Mouse (Mus musculus): ENCODE results near the gene Zfp697. TPM values are rescaled to one million over a fixed set of nuclear protein-coding genes. Genes with fewer than 3 reads are reported as not detected.
A peak's percentile ranks its signal among the peaks of the same experiment; 100 is the strongest.

Zfp697 gene
- polyA plus RNA-seq, 1 experiment from 2014 or later, result 5.8 TPM

DNA sequence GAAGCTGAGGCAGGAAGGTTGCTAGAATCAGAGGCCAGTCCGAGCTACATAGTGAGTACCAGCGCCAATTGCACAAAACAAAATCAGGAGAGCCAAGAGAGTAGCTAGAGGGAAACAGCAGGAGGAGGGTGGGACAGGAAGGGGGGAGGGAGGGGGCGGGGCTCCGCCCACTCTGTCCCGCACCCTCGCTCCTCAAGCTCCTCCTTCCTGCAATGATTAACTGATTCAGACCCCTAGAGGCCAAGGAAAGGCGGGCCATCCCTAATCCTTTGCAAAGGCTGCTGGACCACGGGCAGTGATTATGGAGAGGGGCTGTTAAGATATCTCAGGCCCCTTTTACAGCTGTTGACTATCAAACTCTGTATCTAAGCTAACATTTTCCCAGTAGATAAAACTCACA is 33.6 kb upstream of the Zfp697 start:
- H3K4me2 ChIP-seq, result no peak overlapping the region
- no peaks in the 10 kb centered on the region for H3K4me1 ChIP-seq
- no peak overlapping the region for H3K27ac ChIP-seq
- no peaks in the 10 kb centered on the region for H3K9me3 ChIP-seq
- H3K4me3 ChIP-seq (replicated peaks), result no peak overlapping the region
- no peaks in the 10 kb centered on the region for H3K36me3 ChIP-seq
- H3K27me3 ChIP-seq (replicated peaks), result no peaks in the 10 kb centered on the region
- ATAC-seq (ENCODE audit: insufficient read depth, low FRiP score, low read depth), result peak; percentile 47; the same call in 1 of the 2 replicates
- WGBS, result 13% methylated on average over 7 of the region's 8 CpGs
- no peak overlapping the region for H3K9ac ChIP-seq

DNA sequence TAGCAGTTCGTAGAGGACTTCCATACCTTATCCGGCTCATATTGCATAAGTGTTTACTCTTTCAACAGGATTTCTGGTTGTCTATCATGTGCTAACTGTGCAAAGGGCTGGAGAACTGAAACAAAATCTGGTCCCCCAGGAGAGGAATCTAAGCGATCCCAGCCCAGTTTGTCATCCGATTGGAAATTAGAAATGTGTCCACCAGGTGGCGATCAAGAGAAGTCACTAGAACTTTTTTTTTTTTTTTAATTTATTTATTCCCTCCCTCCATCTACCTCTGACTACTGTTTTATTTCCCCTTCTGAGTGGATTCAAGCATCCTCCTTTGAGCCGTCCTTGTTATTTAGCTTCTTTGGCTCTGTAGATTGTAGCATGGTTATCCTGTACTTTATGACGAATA is 28.4 kb upstream of the Zfp697 start:
- no peak overlapping the region for H3K9ac ChIP-seq
- H3K4me3 ChIP-seq (replicated peaks), result no peak overlapping the region
- no peaks in the 10 kb centered on the region for H3K4me1 ChIP-seq
- H3K27me3 ChIP-seq (replicated peaks), result no peaks in the 10 kb centered on the region
- WGBS, result 27% methylated on average over 7 of the region's 7 CpGs
- no peak for ATAC-seq (ENCODE audit: insufficient read depth, low FRiP score, low read depth)
- no peaks in the 10 kb centered on the region for H3K9me3 ChIP-seq
- no peak overlapping the region for H3K4me2 ChIP-seq
- no peak overlapping the region for H3K27ac ChIP-seq
- H3K36me3 ChIP-seq, result no peaks in the 10 kb centered on the region

DNA sequence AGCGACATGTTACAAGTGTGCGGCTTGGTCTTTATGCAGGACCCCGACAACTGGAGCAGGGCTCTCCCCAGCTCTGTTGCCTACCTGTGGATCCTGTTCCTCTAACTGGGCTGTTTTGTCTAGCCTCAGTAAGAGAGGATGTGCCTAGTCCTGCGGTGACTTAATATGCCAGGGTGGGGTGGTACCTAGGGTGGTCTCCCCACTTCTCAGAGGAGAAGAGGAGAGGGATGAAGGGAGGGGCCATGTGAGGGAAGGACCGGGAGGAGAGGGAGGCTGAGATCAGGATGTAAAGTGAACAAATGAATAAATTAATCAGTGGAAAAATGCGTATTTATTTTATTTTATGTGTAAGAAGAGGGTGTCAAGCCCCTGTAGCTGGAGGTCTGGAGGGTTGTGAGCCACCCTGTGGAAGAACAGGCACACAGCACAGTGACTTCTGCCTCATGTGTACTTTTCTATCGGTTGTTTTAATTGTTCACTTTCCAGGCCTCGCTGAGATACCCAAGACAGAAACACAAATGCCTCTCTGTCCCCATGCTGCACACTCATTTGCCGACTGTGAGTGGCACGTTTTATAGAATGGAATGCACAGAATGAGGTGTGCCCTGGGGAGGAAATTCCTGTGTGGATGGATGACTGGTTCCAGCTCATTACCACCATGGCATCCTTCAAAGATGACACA is 26.8 kb upstream of the Zfp697 start:
- ATAC-seq (ENCODE audit: insufficient read depth, low FRiP score, low read depth), result no peak
- H3K9me3 ChIP-seq, result no peaks in the 10 kb centered on the region
- no peak overlapping the region for H3K9ac ChIP-seq
- no peak overlapping the region for H3K27ac ChIP-seq
- H3K36me3 ChIP-seq, result no peaks in the 10 kb centered on the region
- H3K4me1 ChIP-seq, result no peaks in the 10 kb centered on the region
- 65% methylated on average over 10 of the region's 10 CpGs for WGBS
- no peak overlapping the region for H3K4me3 ChIP-seq (replicated peaks)
- H3K4me2 ChIP-seq, result no peak overlapping the region
- H3K27me3 ChIP-seq (replicated peaks), result no peaks in the 10 kb centered on the region

DNA sequence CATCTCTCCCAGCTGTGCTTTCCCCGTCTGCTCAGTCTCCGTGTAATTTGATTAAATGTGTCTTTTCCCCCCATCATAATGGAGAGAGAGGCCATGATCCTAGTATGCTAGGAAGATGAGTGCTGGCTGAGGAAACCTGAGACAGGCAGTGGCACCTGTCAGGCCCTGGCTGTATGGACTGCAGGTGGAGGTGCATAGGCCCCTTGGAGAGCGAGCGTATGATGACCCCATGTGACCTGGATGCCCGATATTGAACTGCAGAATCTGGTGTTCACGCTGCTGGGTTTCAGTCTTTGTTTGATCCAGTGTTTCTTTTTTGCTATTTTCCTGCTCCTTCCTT is 26.3 kb upstream of the Zfp697 start:
- Histone ChIP-seq H3K4me3 (replicated peaks) (no peak overlapping the region), H3K36me3 (no peaks in the 10 kb centered on the region), H3K27me3 (replicated peaks) (no peaks in the 10 kb centered on the region), H3K27ac (no peak overlapping the region), H3K9me3 (no peaks in the 10 kb centered on the region), H3K9ac (no peak overlapping the region), H3K4me2 (no peak overlapping the region), H3K4me1 (no peaks in the 10 kb centered on the region)
- ATAC-seq (ENCODE audit: insufficient read depth, low FRiP score, low read depth), result no peak
- WGBS, result 55% methylated on average over 6 of the region's 6 CpGs

DNA sequence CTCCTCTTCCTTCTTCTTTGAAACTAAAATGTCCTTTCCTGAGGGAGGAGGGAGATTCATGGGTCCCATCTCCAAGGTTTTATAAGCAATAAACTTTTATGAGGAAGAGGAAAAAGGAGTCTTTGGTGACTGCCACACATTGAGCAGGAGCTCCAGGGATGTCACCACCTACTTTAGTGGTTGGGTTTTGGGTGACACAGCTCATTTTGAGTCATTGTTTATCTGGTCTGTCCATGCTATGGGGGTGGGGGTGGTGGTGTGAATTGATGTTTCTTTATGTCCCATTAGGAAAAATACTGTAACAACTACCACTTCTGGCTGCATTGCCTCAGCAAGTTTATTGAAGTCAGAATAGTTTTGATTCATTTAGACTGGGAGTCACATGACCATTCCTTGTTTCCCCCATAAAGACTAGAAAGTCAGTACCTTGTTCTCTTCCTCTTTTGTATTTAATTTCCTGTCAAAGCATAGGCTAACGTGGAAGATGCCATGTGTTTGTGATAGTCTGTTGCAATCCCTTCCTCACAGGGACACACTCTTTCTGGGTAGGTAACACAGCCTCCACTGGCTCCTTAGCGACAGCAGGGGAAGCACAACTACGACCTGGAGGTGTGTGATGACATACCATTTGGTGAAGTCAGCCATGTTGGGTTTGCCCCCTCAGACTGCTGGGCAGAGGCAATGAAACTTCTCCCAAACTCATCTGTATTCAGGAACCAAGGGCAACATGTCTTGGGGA is 25.5 kb upstream of the Zfp697 start:
- H3K27ac ChIP-seq, result no peak overlapping the region
- H3K9ac ChIP-seq, result no peak overlapping the region
- WGBS, result 61% methylated on average over 3 of the region's 3 CpGs
- H3K27me3 ChIP-seq (replicated peaks), result no peaks in the 10 kb centered on the region
- no peak overlapping the region for H3K4me2 ChIP-seq
- ATAC-seq (ENCODE audit: insufficient read depth, low FRiP score, low read depth), result no peak
- H3K4me3 ChIP-seq (replicated peaks), result no peak overlapping the region
- no peaks in the 10 kb centered on the region for H3K36me3 ChIP-seq
- no peaks in the 10 kb centered on the region for H3K9me3 ChIP-seq
- H3K4me1 ChIP-seq, result no peaks in the 10 kb centered on the region

DNA sequence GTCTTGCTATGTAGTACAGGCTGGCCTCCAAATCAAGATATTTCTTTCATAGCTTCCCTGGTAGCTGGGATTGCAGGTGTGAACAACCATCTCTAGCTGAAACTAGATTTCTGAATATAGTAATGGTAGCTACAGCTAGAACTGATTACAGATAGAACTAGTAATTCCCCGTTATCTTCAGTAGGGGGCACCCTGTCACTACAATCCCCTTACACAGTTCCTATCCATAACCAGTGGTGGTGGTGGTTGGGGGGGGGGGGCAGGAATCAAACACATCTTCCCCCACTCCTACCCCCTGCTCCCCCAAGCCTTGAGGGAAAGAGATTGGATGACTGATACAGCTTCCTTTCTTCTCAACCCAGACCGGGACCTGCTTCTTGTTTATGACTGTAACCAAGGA is 19.5 kb upstream of the Zfp697 start:
- H3K27me3 ChIP-seq (replicated peaks), result no peaks in the 10 kb centered on the region
- H3K9me3 ChIP-seq, result no peaks in the 10 kb centered on the region
- no peak overlapping the region for H3K4me3 ChIP-seq (replicated peaks)
- WGBS, result 36% methylated on average over 2 of the region's 2 CpGs
- no peak overlapping the region for H3K9ac ChIP-seq
- no peak overlapping the region for H3K4me2 ChIP-seq
- no peak for ATAC-seq (ENCODE audit: insufficient read depth, low FRiP score, low read depth)
- no peaks in the 10 kb centered on the region for H3K4me1 ChIP-seq
- H3K36me3 ChIP-seq, result no peaks in the 10 kb centered on the region
- no peak overlapping the region for H3K27ac ChIP-seq

DNA sequence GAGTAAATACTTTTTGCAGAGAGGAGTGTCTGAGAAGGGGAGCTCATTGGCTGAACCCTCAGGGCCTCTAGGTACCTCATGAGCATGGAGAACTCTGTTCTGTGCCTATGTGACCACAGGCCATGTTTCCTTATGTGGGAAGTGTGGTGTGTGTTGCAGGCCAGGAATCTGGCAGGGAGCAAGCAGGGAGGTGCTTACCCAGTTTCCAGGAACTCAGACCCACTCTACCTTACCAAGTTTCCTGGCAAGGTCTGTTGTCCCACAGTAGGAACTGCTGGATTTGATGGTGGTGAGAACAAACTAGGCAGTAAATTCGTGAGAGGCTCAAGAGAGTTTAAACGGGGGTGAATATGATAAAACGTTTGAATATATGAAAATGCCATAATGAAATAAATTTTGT is 16.2 kb upstream of the Zfp697 start:
- H3K4me1 ChIP-seq, result no peaks in the 10 kb centered on the region
- no peak overlapping the region for H3K9ac ChIP-seq
- H3K36me3 ChIP-seq, result no peaks in the 10 kb centered on the region
- no peak overlapping the region for H3K27ac ChIP-seq
- H3K27me3 ChIP-seq (replicated peaks), result no peaks in the 10 kb centered on the region
- no peak overlapping the region for H3K4me3 ChIP-seq (replicated peaks)
- ATAC-seq (ENCODE audit: insufficient read depth, low FRiP score, low read depth), result no peak
- no peaks in the 10 kb centered on the region for H3K9me3 ChIP-seq
- WGBS, result 82% methylated on average over 3 of the region's 3 CpGs
- no peak overlapping the region for H3K4me2 ChIP-seq

DNA sequence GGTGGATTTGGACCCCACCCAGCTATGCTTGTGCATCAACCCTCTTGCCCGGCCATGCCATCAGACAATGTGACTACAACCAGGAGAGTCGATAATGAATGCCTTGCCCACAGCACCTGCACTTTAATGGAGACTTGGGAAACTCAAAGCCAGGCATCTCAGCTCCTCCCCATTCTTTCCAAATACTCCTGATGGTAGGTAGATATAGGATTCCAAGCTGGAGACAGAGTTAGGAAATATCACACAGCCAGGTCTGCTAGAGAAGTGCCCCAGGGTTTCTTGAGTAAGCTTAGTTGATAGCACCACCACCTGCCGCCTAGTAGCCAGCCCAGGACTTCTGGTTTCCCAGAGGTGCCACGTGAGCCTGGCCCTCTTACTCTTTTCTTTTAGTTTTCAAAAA is 15.4 kb upstream of the Zfp697 start:
- no peak overlapping the region for H3K4me3 ChIP-seq (replicated peaks)
- no peaks in the 10 kb centered on the region for H3K27me3 ChIP-seq (replicated peaks)
- H3K4me2 ChIP-seq, result no peak overlapping the region
- no peak for ATAC-seq (ENCODE audit: insufficient read depth, low FRiP score, low read depth)
- H3K9me3 ChIP-seq, result no peaks in the 10 kb centered on the region
- H3K9ac ChIP-seq, result no peak overlapping the region
- whole genome bisulfite sequencing, result 71% methylated on average over 4 of the region's 4 CpGs
- no peak overlapping the region for H3K27ac ChIP-seq
- no peaks in the 10 kb centered on the region for H3K36me3 ChIP-seq
- H3K4me1 ChIP-seq, result no peaks in the 10 kb centered on the region

DNA sequence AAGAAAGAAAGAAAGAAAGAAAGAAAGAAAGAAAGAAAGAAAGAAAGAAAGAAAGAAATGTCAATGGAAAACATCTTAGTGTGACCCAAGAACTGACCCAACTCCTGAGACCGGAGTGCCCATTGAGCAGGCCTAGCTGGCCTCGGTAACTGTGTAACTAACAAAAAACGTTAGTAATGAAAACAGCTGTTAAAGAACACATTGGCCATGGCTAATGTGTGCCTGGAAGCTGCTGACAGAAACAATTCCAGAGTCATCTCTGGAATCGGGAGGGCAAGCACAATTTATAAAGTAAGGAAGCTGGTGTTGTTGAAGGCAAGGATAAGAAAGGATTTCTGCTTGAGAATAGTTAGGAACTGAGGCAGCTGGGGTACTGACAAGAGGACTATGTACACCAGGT is 14.0 kb upstream of the Zfp697 start:
- 57% methylated on average over 4 of the region's 4 CpGs for WGBS
- Histone ChIP-seq H3K4me3 (replicated peaks) (no peak overlapping the region), H3K9ac (no peak overlapping the region), H3K27me3 (replicated peaks) (no peaks in the 10 kb centered on the region), H3K27ac (no peak overlapping the region), H3K4me1 (no peaks in the 10 kb centered on the region), H3K36me3 (no peaks in the 10 kb centered on the region), H3K4me2 (no peak overlapping the region), H3K9me3 (no peaks in the 10 kb centered on the region)
- no peak for ATAC-seq (ENCODE audit: insufficient read depth, low FRiP score, low read depth)

DNA sequence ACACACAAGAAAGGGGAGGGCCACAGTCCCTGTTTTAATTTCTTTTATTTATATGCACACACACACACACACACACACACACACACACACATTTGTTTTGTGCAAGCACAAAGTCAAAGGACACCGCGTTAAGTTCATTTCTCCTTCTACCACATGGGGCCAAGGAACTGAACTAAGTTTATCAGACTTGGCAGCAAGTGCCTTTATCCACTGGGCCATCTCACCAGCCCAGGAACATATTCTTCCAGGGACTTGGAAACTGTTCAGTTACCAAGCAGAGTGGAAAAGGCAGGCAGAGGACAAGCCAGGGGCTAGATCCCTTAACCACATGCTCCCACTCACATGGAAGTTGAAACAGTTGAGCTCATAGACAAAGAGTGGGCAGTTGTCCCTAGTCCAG is 13.5 kb upstream of the Zfp697 start:
- Histone ChIP-seq H3K27me3 (replicated peaks) (no peaks in the 10 kb centered on the region), H3K36me3 (no peaks in the 10 kb centered on the region), H3K4me1 (no peaks in the 10 kb centered on the region), H3K27ac (no peak overlapping the region), H3K9me3 (no peaks in the 10 kb centered on the region), H3K9ac (no peak overlapping the region), H3K4me2 (no peak overlapping the region), H3K4me3 (replicated peaks) (no peak overlapping the region)
- WGBS, result 88% methylated on average over 2 of the region's 2 CpGs
- no peak for ATAC-seq (ENCODE audit: insufficient read depth, low FRiP score, low read depth)

DNA sequence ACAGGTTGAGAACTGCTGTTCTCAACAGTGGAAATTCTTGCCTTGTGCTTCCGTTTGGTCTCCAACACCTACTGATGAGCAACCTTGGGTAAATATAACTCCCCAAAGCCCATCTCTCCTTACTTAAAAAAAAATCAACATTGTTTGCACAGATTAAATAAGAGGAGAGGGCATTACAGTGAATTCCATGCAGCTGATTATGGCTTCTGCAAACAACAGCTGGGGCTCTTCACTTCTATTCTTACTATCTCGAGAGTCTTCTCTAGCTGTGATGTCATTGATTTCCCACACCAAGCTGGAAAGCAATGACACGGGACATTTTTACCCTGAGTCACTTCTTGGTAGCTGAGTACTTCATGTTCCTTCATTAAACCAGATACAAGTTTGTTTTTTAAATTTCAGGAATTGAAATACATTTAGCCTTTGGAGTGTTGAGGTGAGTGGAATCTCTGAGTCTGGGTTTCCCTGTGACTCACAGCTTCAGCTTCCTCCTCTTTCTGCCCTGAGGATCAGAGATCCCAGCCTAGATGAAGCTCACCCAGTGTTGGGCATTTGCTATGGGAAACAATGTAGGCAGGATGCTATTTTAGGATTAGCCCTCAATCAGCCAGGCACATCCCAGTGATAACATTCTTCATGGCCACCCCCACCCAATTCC is 8.1 kb upstream of the Zfp697 start:
- H3K9me3 ChIP-seq, result no peaks in the 10 kb centered on the region
- no peak overlapping the region for H3K4me2 ChIP-seq
- no peak overlapping the region for H3K4me3 ChIP-seq (replicated peaks)
- H3K36me3 ChIP-seq, result no peaks in the 10 kb centered on the region
- no peak overlapping the region for H3K9ac ChIP-seq
- no peak for ATAC-seq (ENCODE audit: insufficient read depth, low FRiP score, low read depth)
- WGBS, result 49% methylated on average over 3 of the region's 3 CpGs
- H3K27me3 ChIP-seq (replicated peaks), result no peaks in the 10 kb centered on the region
- H3K4me1 ChIP-seq, result no peaks in the 10 kb centered on the region
- H3K27ac ChIP-seq, result no peak overlapping the region

DNA sequence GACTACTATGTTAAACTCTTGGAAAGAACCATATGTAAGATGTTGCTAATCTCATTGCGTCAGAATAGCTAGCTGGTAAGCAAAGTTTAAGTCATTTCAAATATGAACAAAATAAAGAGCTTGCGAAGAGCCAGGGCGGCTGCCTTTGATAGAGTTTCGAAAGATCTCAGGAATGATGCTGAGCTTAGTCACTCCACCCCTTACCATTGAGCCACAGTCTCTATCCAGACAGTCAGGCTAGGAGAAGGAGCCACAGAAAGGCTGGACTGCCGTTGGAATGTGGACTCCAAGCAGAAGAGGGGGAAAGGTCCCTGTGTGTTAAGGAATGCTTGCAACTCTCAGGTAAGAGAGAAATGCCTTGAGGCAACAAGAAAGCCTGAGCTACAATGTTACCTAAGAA is 7.3 kb upstream of the Zfp697 start:
- ATAC-seq (ENCODE audit: insufficient read depth, low FRiP score, low read depth), result no peak
- Histone ChIP-seq H3K4me1 (no peaks in the 10 kb centered on the region), H3K9ac (no peak overlapping the region), H3K4me3 (replicated peaks) (no peak overlapping the region), H3K27me3 (replicated peaks) (no peaks in the 10 kb centered on the region), H3K9me3 (no peaks in the 10 kb centered on the region), H3K36me3 (no peaks in the 10 kb centered on the region), H3K27ac (no peak overlapping the region), H3K4me2 (no peak overlapping the region)
- 77% methylated on average over 5 of the region's 5 CpGs for WGBS

Measured in stomach, embryonic 15.5 days (tissue).